Mouse (Mus musculus): Measurements from ENCODE around the gene Ms4a15.
A peak's percentile ranks its signal among the peaks of the same experiment; 100 is the strongest.

DNA sequence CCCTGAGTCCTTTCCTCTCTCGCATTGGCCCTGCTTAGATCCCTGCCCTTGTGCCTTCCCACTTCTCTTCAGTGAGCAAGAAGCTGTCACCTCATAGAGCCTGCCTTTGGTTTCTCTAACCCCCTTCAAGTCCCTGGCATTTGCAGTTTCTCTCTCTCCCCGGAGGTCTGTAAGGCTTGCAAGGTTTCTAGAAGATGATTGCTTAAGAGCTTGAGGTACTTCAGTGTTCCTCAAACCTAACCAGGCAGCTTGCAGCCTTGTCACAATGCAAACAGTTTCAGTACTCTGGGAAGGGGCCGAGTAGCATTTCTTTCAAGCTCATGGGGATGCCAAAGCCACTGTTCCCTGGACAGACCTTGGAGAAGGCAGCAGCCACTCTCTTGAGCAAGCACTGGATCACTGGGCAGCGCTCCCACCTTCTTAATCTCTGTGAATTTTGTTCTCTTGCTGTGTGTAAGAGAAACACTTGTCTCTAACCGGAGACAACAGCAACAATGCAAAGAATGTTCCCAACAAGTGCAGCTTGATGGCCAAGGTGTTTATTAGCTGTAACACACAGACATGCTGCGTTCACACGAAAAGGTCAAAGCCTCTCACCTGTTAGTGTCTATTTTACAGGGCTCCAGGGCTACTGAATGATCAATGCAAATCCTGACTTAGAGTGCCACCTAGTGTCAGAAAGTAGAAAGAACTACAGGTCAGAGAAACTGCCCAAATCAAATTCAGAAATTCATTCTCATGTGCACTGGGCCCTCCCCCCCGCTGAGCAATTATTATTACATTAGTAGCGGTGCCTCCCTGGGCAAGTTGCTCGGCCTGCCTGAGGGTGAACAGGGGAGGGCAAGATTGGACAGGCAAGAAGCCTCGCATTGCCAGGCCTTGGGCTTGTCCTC, 33.7 kb downstream of the Ms4a15 start:
- no peak for TF ChIP-seq POLR2A (IDR thresholded peaks at IDR 0.05; ENCODE audit: borderline replicate concordance, control insufficient read depth, low read depth, low read length)
- TF ChIP-seq CTCF (IDR thresholded peaks at IDR 0.05; ENCODE audit: control insufficient read depth, insufficient read depth, low read length): peak; percentile 34; the same call in 1 of the 2 replicates

Data from bone marrow, adult 2 months (tissue).